Mouse (Mus musculus): ENCODE results near the gene Map2k6.

DNA sequence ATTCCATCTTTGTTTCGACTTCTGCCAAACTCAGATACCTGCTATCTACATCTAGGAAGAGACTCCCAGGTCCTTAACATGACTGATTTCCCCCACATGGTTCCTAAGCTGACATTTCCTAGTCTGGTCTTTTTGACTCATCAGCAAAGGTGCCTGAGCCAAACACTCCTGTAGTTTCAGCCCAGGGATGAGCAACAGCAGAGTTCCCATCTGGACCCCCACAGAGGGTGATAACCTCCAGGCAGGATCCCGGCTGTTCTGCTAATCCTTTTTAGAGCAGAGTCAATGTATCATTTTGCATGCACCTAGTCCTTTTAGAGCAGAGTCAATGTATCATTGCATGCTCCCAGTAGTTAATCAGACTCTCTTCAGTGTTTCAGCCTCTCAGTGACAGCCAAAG lies 82.5 kb downstream of the Map2k6 start:
- TF ChIP-seq CTCF (IDR thresholded peaks at IDR 0.05; ENCODE audit: insufficient read depth, low read depth, low read length) (no peak), POLR2A (IDR thresholded peaks at IDR 0.05; ENCODE audit: insufficient read depth, low read depth, low read length) (no peak)
